10 mouse cellular contexts compared by ENCODE assay signal in the genomic region with DNA sequence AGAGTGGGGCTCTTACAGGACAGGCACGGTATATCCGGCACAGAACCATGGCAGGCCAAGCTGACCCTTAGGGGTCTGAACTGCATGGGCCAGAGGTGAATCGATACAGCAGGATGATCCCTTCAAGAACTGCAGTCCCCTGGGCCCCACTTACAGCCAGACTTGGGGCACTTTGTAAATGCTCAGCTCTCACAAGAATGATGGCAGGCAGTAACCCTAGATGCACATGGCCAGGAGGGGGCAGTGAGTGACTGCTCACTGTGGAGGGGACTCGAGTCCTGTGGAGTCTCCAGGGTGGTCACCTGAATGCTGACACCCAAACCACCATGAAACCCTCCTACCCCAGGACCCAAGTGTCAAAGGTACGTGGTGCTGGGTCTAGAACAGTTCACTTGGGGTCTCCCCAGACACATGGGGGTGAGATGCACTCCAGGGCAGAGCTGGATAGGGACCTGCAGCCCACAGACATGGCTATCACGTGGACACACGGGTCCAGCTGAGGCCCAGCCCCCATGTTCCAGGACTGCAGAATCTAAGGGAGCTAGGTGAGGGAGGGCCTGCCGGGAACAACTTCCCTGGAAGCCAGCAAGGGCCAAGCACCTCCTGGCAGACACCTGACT. TPM values are rescaled to one million over a fixed set of nuclear protein-coding genes. Genes with fewer than 3 reads are reported as not detected.
DNase-seq lines count a peak whose midpoint lies in the region; ATAC-seq and TF ChIP-seq lines count a peak whose summit lies in the region.
"Had no signal": no experiment of that assay in that cellular context is flagged by ENCODE, and none has a peak within 500 bp of the region (broad histone marks: within the 10 kb centered on the region; RNA-seq: fewer than 3 reads in every experiment).

No protein-coding gene starts in this region.

- peak; percentile 92 for DNase-seq in heart, adult 11 months
- no peak for DNase-seq in heart, embryonic 10.5 days (ENCODE audit: low spot score)
- DNase-seq in midbrain, embryonic 10.5 days (ENCODE audit: low spot score), result no peak
- peak; percentile 67 for DNase-seq in induced T-regulatory cell, adult 2 months (ENCODE audit: low read depth)
- DNase-seq in stomach, postnatal 0 days (ENCODE audit: low spot score), result no peak
- DNase-seq in gastrocnemius, postnatal 10 days, result no peak

- no peak overlapping the region for H3K4me2 ChIP-seq in midbrain, embryonic 13.5 days (replicated peaks)
- H3K4me2 ChIP-seq in stomach, postnatal 0 days (replicated peaks; ENCODE audit: low read depth), result no peak overlapping the region
- H3K4me2 ChIP-seq: midbrain, embryonic 12.5 days had no signal

- no peak for TF ChIP-seq EP300 in stomach, postnatal 0 days (optimal IDR thresholded peaks at IDR 0.05)

- H3K27ac ChIP-seq in heart, embryonic 10.5 days, result no peak overlapping the region
- no peak overlapping the region for H3K27ac ChIP-seq in midbrain, embryonic 10.5 days (replicated peaks)
- H3K27ac ChIP-seq in midbrain, embryonic 13.5 days, result no peak overlapping the region
- H3K27ac ChIP-seq in stomach, postnatal 0 days (replicated peaks), result no peak overlapping the region
- H3K27ac ChIP-seq: midbrain, embryonic 12.5 days had no signal

- no peak overlapping the region for H3K4me3 ChIP-seq in heart, embryonic 10.5 days
- H3K4me3 ChIP-seq in midbrain, embryonic 10.5 days, result 0 out of 2 replicates have a peak overlapping the region, but pooled peaks have one; percentile 65
- H3K4me3 ChIP-seq in midbrain, embryonic 13.5 days (replicated peaks), result no peak overlapping the region
- no peak overlapping the region for H3K4me3 ChIP-seq in stomach, postnatal 0 days (ENCODE audit: low read depth, low read length)
- H3K4me3 ChIP-seq: midbrain, embryonic 12.5 days had no signal

- TF ChIP-seq CTCF in stomach, postnatal 0 days (IDR thresholded peaks at IDR 0.05; ENCODE audit: low read depth), result peak; percentile 62

- H3K4me1 ChIP-seq in heart, embryonic 10.5 days, result peaks cover 34% of the 10 kb centered on the region
- peaks cover 38% of the 10 kb centered on the region for H3K4me1 ChIP-seq in midbrain, embryonic 10.5 days
- peaks cover 21% of the 10 kb centered on the region for H3K4me1 ChIP-seq in midbrain, embryonic 13.5 days (replicated peaks)
- H3K4me1 ChIP-seq in stomach, postnatal 0 days (replicated peaks; ENCODE audit: control insufficient read depth, insufficient read depth), result peaks cover 3% of the 10 kb centered on the region; the same call in 1 of the 2 replicates

- no peak overlapping the region for H3K9ac ChIP-seq in midbrain, embryonic 13.5 days (replicated peaks)
- H3K9ac ChIP-seq in stomach, postnatal 0 days (ENCODE audit: low read length), result peak overlapping the region; percentile 23; the same call in 1 of the 2 replicates
- H3K9ac ChIP-seq: midbrain, embryonic 12.5 days had no signal

- 82% methylated on average over 8 of the region's 8 CpGs for WGBS in heart, embryonic 10.5 days
- 81% methylated on average over 8 of the region's 8 CpGs for WGBS in midbrain, embryonic 10.5 days
- WGBS in midbrain, embryonic 13.5 days, result 84% methylated on average over 8 of the region's 8 CpGs
- 83% methylated on average over 8 of the region's 8 CpGs for WGBS in stomach, postnatal 0 days

- no peaks in the 10 kb centered on the region for H3K27me3 ChIP-seq in heart, embryonic 10.5 days (ENCODE audit: insufficient read depth, poor library complexity, severe bottlenecking)
- no peaks in the 10 kb centered on the region for H3K27me3 ChIP-seq in midbrain, embryonic 10.5 days (ENCODE audit: low read depth, poor library complexity, severe bottlenecking)
- no peaks in the 10 kb centered on the region for H3K27me3 ChIP-seq in midbrain, embryonic 13.5 days
- H3K27me3 ChIP-seq in stomach, postnatal 0 days (ENCODE audit: control insufficient read depth, insufficient read depth, low read length), result no peaks in the 10 kb centered on the region
- H3K27me3 ChIP-seq: midbrain, embryonic 12.5 days; Patski had no signal

- ATAC-seq in midbrain, embryonic 13.5 days, result no peak
- ATAC-seq in stomach, postnatal 0 days (ENCODE audit: low FRiP score, low TSS enrichment), result no peak
- ATAC-seq in erythroid progenitor cell, adult 5-6 weeks (replicated peaks; ENCODE audit: low FRiP score, poor library complexity, severe bottlenecking), result no peak
- ATAC-seq: Patski had no signal

- peaks cover 51% of the 10 kb centered on the region for H3K36me3 ChIP-seq in heart, embryonic 10.5 days
- H3K36me3 ChIP-seq in midbrain, embryonic 10.5 days, result peaks cover 55% of the 10 kb centered on the region
- peaks cover 49% of the 10 kb centered on the region for H3K36me3 ChIP-seq in midbrain, embryonic 13.5 days
- H3K36me3 ChIP-seq in stomach, postnatal 0 days (ENCODE audit: control insufficient read depth, insufficient read depth, low read length), result peaks cover 25% of the 10 kb centered on the region

- no peaks in the 10 kb centered on the region for H3K9me3 ChIP-seq in heart, embryonic 10.5 days
- no peaks in the 10 kb centered on the region for H3K9me3 ChIP-seq in midbrain, embryonic 10.5 days (replicated peaks)
- H3K9me3 ChIP-seq in midbrain, embryonic 13.5 days, result no peaks in the 10 kb centered on the region
- H3K9me3 ChIP-seq in stomach, postnatal 0 days (ENCODE audit: control insufficient read depth, low read length), result no peaks in the 10 kb centered on the region
- H3K9me3 ChIP-seq: midbrain, embryonic 12.5 days had no signal

RNA-seq across cellular contexts. Expression of a gene that starts 2.5 kb away (rescaled TPM):
- polyA plus RNA-seq in heart, embryonic 10.5 days (2016; fragmentation: Nextera tagmentation; extraction: Ambion mirVana), result 75.3 and 86.1 TPM in 2 replicates
- 84.5 and 87.5 TPM in 2 replicates for polyA plus RNA-seq in midbrain, embryonic 10.5 days (2016; fragmentation: Nextera tagmentation; extraction: Ambion mirVana)
- polyA plus RNA-seq in midbrain, embryonic 13.5 days (2015; fragmentation: Nextera tagmentation; extraction: Ambion mirVana), result 57.1 and 58.2 TPM in 2 replicates
- polyA plus RNA-seq in stomach, postnatal 0 days (2015; fragmentation: Nextera tagmentation; extraction: Ambion mirVana), result 37.0 and 38.3 TPM in 2 replicates
- 8.6 and 37.7 TPM in 2 replicates for total RNA-seq in erythroid progenitor cell, adult 5-6 weeks (2015; ENCODE audit: low replicate concordance)
- total RNA-seq in erythroid progenitor cell, adult 5-6 weeks (2017; ENCODE audit: low replicate concordance), result 8.7 and 27.1 TPM in 2 replicates
- total RNA-seq in gastrocnemius, postnatal 10 days (2021), result 10 to 100 TPM; 45.9 to 48.2 TPM

RNA-seq across cellular contexts. Expression of a gene that starts 6.2 kb away (rescaled TPM):
- polyA plus RNA-seq in heart, embryonic 10.5 days (2016; fragmentation: Nextera tagmentation; extraction: Ambion mirVana), result 0.46 and 0.83 TPM in 2 replicates
- polyA plus RNA-seq in midbrain, embryonic 10.5 days (2016; fragmentation: Nextera tagmentation; extraction: Ambion mirVana), result 0.37 and 0.89 TPM in 2 replicates
- 0.64 and 0.77 TPM in 2 replicates for polyA plus RNA-seq in midbrain, embryonic 13.5 days (2015; fragmentation: Nextera tagmentation; extraction: Ambion mirVana)
- 1.0 and 1.5 TPM in 2 replicates for polyA plus RNA-seq in stomach, postnatal 0 days (2015; fragmentation: Nextera tagmentation; extraction: Ambion mirVana)
- total RNA-seq in erythroid progenitor cell, adult 5-6 weeks (2015; ENCODE audit: low replicate concordance), result 2.2 and 5.4 TPM in 2 replicates
- total RNA-seq in erythroid progenitor cell, adult 5-6 weeks (2017; ENCODE audit: low replicate concordance), result 2.3 and 3.7 TPM in 2 replicates
- under 1 TPM; 0.56 to 0.61 TPM for total RNA-seq in gastrocnemius, postnatal 10 days (2021)

RNA-seq across cellular contexts. Expression of a gene that starts 11.2 kb away (rescaled TPM):
- 0.10 and 0.18 TPM in 2 replicates for polyA plus RNA-seq in heart, embryonic 10.5 days (2016; fragmentation: Nextera tagmentation; extraction: Ambion mirVana)
- 5.0 and 10.8 TPM in 2 replicates for polyA plus RNA-seq in midbrain, embryonic 10.5 days (2016; fragmentation: Nextera tagmentation; extraction: Ambion mirVana)
- 75.5 and 79.4 TPM in 2 replicates for polyA plus RNA-seq in midbrain, embryonic 13.5 days (2015; fragmentation: Nextera tagmentation; extraction: Ambion mirVana)
- polyA plus RNA-seq in stomach, postnatal 0 days (2015; fragmentation: Nextera tagmentation; extraction: Ambion mirVana), result 0.62 TPM in 2 replicates
- total RNA-seq in erythroid progenitor cell, adult 5-6 weeks (2015; ENCODE audit: low replicate concordance), result not detected in 2 replicates
- not detected in 2 replicates for total RNA-seq in erythroid progenitor cell, adult 5-6 weeks (2017; ENCODE audit: low replicate concordance)
- under 1 TPM; 0.38 to 0.99 TPM for total RNA-seq in gastrocnemius, postnatal 10 days (2021)

RNA-seq across cellular contexts. Expression of a gene that starts 30.3 kb away (rescaled TPM):
- 2.8 and 4.8 TPM in 2 replicates for polyA plus RNA-seq in heart, embryonic 10.5 days (2016; fragmentation: Nextera tagmentation; extraction: Ambion mirVana)
- 0.53 and 0.85 TPM in 2 replicates for polyA plus RNA-seq in midbrain, embryonic 10.5 days (2016; fragmentation: Nextera tagmentation; extraction: Ambion mirVana)
- 0.94 and 1.0 TPM in 2 replicates for polyA plus RNA-seq in midbrain, embryonic 13.5 days (2015; fragmentation: Nextera tagmentation; extraction: Ambion mirVana)
- 9.8 and 10.1 TPM in 2 replicates for polyA plus RNA-seq in stomach, postnatal 0 days (2015; fragmentation: Nextera tagmentation; extraction: Ambion mirVana)
- total RNA-seq in erythroid progenitor cell, adult 5-6 weeks (2015; ENCODE audit: low replicate concordance), result 1.4 TPM in 1 of 2 replicates, not detected in the other
- 2.6 and 4.9 TPM in 2 replicates for total RNA-seq in erythroid progenitor cell, adult 5-6 weeks (2017; ENCODE audit: low replicate concordance)
- under 1 TPM; 0.47 to 0.77 TPM for total RNA-seq in gastrocnemius, postnatal 10 days (2021)
- polyA plus RNA-seq: Patski had no signal

RNA-seq across cellular contexts. Expression of a gene that starts 38.3 kb away (rescaled TPM):
- 23.0 and 24.3 TPM in 2 replicates for polyA plus RNA-seq in heart, embryonic 10.5 days (2016; fragmentation: Nextera tagmentation; extraction: Ambion mirVana)
- polyA plus RNA-seq in midbrain, embryonic 10.5 days (2016; fragmentation: Nextera tagmentation; extraction: Ambion mirVana), result 8.7 and 11.7 TPM in 2 replicates
- 13.1 and 15.2 TPM in 2 replicates for polyA plus RNA-seq in midbrain, embryonic 13.5 days (2015; fragmentation: Nextera tagmentation; extraction: Ambion mirVana)
- 40.4 and 42.4 TPM in 2 replicates for polyA plus RNA-seq in stomach, postnatal 0 days (2015; fragmentation: Nextera tagmentation; extraction: Ambion mirVana)
- total RNA-seq in erythroid progenitor cell, adult 5-6 weeks (2015; ENCODE audit: low replicate concordance), result 10.1 and 15.1 TPM in 2 replicates
- total RNA-seq in erythroid progenitor cell, adult 5-6 weeks (2017; ENCODE audit: low replicate concordance), result 0.45 and 0.90 TPM in 2 replicates
- 100 to 1,000 TPM; 329 to 332 TPM for total RNA-seq in gastrocnemius, postnatal 10 days (2021)

Comparison
In these comparisons a context has a peak if more than half of its experiments do, and no peak if none do; other contexts are left out.
1. DNase-seq: peak in heart, adult 11 months (single experiment) and induced T-regulatory cell, adult 2 months (single experiment); none in heart, embryonic 10.5 days (single experiment), midbrain, embryonic 10.5 days (single experiment), stomach, postnatal 0 days (single experiment) and gastrocnemius, postnatal 10 days (single experiment).